Mouse (Mus musculus) liver, adult 2 months (tissue): ENCODE results near the gene Pop7. TPM values are rescaled to one million over a fixed set of nuclear protein-coding genes. Genes with fewer than 3 reads are reported as not detected.

Source experiments
- DNase-seq: peaks from one replicate; pipeline ENCODE4 v3.0.0-alpha.2; 2011; ENCODE audit warnings: low read depth, low spot score; ENCODE audit errors: extremely low read depth
- H3K27ac ChIP-seq: fragments of 200-500 bp; replicated peaks from 2 replicates; pipeline ENCODE4 v1.5.1; 2012; ENCODE audit warnings: low read depth, mild to moderate bottlenecking, control low read depth, inconsistent platforms, low read length; ENCODE audit not compliant: insufficient read depth
- H3K27me3 ChIP-seq: fragments of 200-500 bp; 2 replicates; pipeline ENCODE4 v1.6.1; 2012; ENCODE audit warnings: mild to moderate bottlenecking, moderate library complexity, low read length, inconsistent platforms; ENCODE audit not compliant: control insufficient read depth, insufficient read depth
- H3K36me3 ChIP-seq: fragments of 200-500 bp; 2 replicates; pipeline ENCODE4 v1.6.1; 2012; ENCODE audit warnings: low read length, inconsistent platforms; ENCODE audit not compliant: control insufficient read depth, insufficient read depth
- H3K4me1 ChIP-seq: fragments of 200-500 bp; 2 replicates; pipeline ENCODE4 v1.6.1; 2011; ENCODE audit warnings: low read length; ENCODE audit not compliant: control insufficient read depth, insufficient read depth
- H3K4me3 ChIP-seq: fragments of 200-500 bp; 2 replicates; pipeline ENCODE4 v1.5.1; 2011; ENCODE audit warnings: low read depth, mild to moderate bottlenecking, control low read depth, low read length, moderate library complexity; ENCODE audit not compliant: insufficient read depth
- H3K79me2 ChIP-seq: fragments of 200-500 bp; 2 replicates; pipeline ENCODE4 v1.6.1; 2012; ENCODE audit warnings: inconsistent platforms, mild to moderate bottlenecking, low read length, moderate library complexity; ENCODE audit not compliant: control insufficient read depth, insufficient read depth
- H3K9ac ChIP-seq: fragments of 200-500 bp; 2 replicates; pipeline ENCODE4 v1.6.1; 2012; ENCODE audit warnings: low read depth, mild to moderate bottlenecking, control low read depth, inconsistent platforms, low read length
- CTCF ChIP-seq: fragments of 200-500 bp; IDR thresholded peaks from 2 replicates; pipeline ENCODE4 v1.5.1; 2011; ENCODE audit warnings: low read depth, low read length, control low read depth
- POLR2A ChIP-seq: fragments of 200-500 bp; IDR thresholded peaks from 2 replicates; pipeline ENCODE4 v1.6.1; 2011; ENCODE audit warnings: low read length, control low read depth; ENCODE audit not compliant: insufficient read depth; ENCODE audit errors: extremely low read depth
- WGBS: fragments of 180-500 bp; shearing (Covaris S2); methylation state at CpG from one replicate; pipeline ENCODE4 v1.1.7; 2018; 5-methylcytosine and 5-hydroxymethylcytosine counted together
- polyA plus RNA-seq: library from polyadenylated mRNA; depleted of rRNA; stranded (reverse); fragments of >200 nt; gene quantifications from 2 replicates; pipeline ENCODE4 v1.2.3, GENCODE M21; 2012
- total RNA-seq: library from RNA; depleted of rRNA; stranded (reverse); fragments of >200 nt; gene quantifications from 2 replicates; pipeline ENCODE4 v1.2.3, GENCODE M21; 2014

Pop7 gene
- total and polyA plus RNA-seq, 2 experiments, result 5.9 to 17.8 TPM

GRCm38 (mm10) chr5:137519691-137520550 lies 17.6 kb upstream of the Pop7 start:
- H3K27me3 ChIP-seq, result no peaks in the 10 kb centered on the region
- no peak overlapping the region for H3K4me3 ChIP-seq
- no peak for TF ChIP-seq POLR2A
- TF ChIP-seq CTCF, result no peak
- no peak overlapping the region for H3K9ac ChIP-seq
- 94% methylated on average over 27 of the region's 27 CpGs for WGBS
- peaks cover 9% of the 10 kb centered on the region; the same call in 1 of the 2 replicates for H3K79me2 ChIP-seq
- H3K27ac ChIP-seq, result no peak overlapping the region
- DNase-seq, result no peak
- H3K36me3 ChIP-seq, result peaks cover 16% of the 10 kb centered on the region; the same call in 1 of the 2 replicates
- H3K4me1 ChIP-seq, result no peaks in the 10 kb centered on the region

- H3K79me2 ChIP-seq, result peaks cover 24% of the 10 kb centered on the region
- no peak within 1 kb of the TSS for H3K27ac ChIP-seq
- DNase-seq, result no peak
- TF ChIP-seq POLR2A (no peak), CTCF (peak; percentile 77)
- H3K4me1 ChIP-seq, result peaks cover 2% of the 10 kb centered on the region; the same call in 1 of the 2 replicates
- 82% methylated on average over 5 of the region's 5 CpGs for WGBS
- H3K36me3 ChIP-seq, result peaks cover 12% of the 10 kb centered on the region; the same call in 1 of the 2 replicates
- H3K4me3 ChIP-seq, result no peak within 1 kb of the TSS
- H3K27me3 ChIP-seq, result no peaks in the 10 kb centered on the region
- H3K9ac ChIP-seq, result no peak within 1 kb of the TSS
These were observed 16.1 kb upstream of the Pop7 start, which contains the start of gene Gigyf1 for GRCm38 (mm10) chr5:137518436-137518835. Gene Gigyf1, plus strand, starts transcription at chr5:137518548.

- Histone ChIP-seq H3K9ac (no peak overlapping the region), H3K79me2 (peaks cover 60% of the 10 kb centered on the region), H3K4me1 (peaks cover 12% of the 10 kb centered on the region), H3K27ac (no peak overlapping the region), H3K4me3 (no peak overlapping the region), H3K27me3 (no peaks in the 10 kb centered on the region), H3K36me3 (no peaks in the 10 kb centered on the region; the same call in 1 of the 2 replicates)
- DNase-seq, result no peak
- TF ChIP-seq CTCF (no peak), POLR2A (no peak)
- 79% methylated on average over 3 of the region's 3 CpGs for WGBS
These were observed 12.5 kb upstream of the Pop7 start for GRCm38 (mm10) chr5:137514811-137515210.

- Histone ChIP-seq H3K4me3 (no peak overlapping the region), H3K27ac (no peak overlapping the region), H3K9ac (no peak overlapping the region), H3K36me3 (no peaks in the 10 kb centered on the region; the same call in 1 of the 2 replicates), H3K79me2 (peaks cover 63% of the 10 kb centered on the region), H3K4me1 (peaks cover 15% of the 10 kb centered on the region), H3K27me3 (no peaks in the 10 kb centered on the region)
- TF ChIP-seq CTCF, result no peak
- no peak for TF ChIP-seq POLR2A
- 73% methylated on average over 12 of the region's 12 CpGs for WGBS
- DNase-seq, result no peak
These were observed 11.8 kb upstream of the Pop7 start for GRCm38 (mm10) chr5:137513951-137514721.

- Histone ChIP-seq H3K36me3 (no peaks in the 10 kb centered on the region), H3K4me1 (peaks cover 15% of the 10 kb centered on the region), H3K79me2 (peaks cover 63% of the 10 kb centered on the region), H3K9ac (no peak overlapping the region), H3K27ac (no peak overlapping the region), H3K27me3 (no peaks in the 10 kb centered on the region), H3K4me3 (no peak overlapping the region)
- no peak for DNase-seq
- WGBS, result 78% methylated on average over 11 of the region's 11 CpGs
- TF ChIP-seq CTCF (peak; percentile 73), POLR2A (no peak)
These were observed 10.8 kb upstream of the Pop7 start for GRCm38 (mm10) chr5:137512847-137513794.
